Mouse (Mus musculus): ENCODE data around the gene Ahcyl1. TPM values are rescaled to one million over a fixed set of nuclear protein-coding genes. Genes with fewer than 3 reads are reported as not detected.

Ahcyl1 gene
- polyA plus RNA-seq, 2 experiments: 97.1 to 142 TPM

- ATAC-seq (ENCODE audit: low FRiP score, low read depth): no peak
- Histone ChIP-seq H3K4me2 (replicated peaks; ENCODE audit: low read depth, low read length, severe bottlenecking) (no peak overlapping the region), H3K36me3 (ENCODE audit: control insufficient read depth, insufficient read depth, low read length) (peaks cover 85% of the 10 kb centered on the region), H3K9ac (ENCODE audit: low read depth, low read length, severe bottlenecking) (no peak overlapping the region), H3K27ac (replicated peaks; ENCODE audit: low read depth, low read length) (no peak overlapping the region), H3K4me3 (replicated peaks; ENCODE audit: low read length) (no peak overlapping the region), H3K27me3 (ENCODE audit: control insufficient read depth, insufficient read depth, low read length) (no peaks in the 10 kb centered on the region), H3K9me3 (ENCODE audit: control insufficient read depth, low read length) (no peaks in the 10 kb centered on the region), H3K4me1 (ENCODE audit: control insufficient read depth, insufficient read depth, low read length) (no peaks in the 10 kb centered on the region)
- DNase-seq (ENCODE audit: low spot score): no peak
- TF ChIP-seq POLR2A (IDR thresholded peaks at IDR 0.05; ENCODE audit: borderline replicate concordance, extremely low read depth, insufficient read depth, insufficient read length): no peak
- WGBS: 83% methylated on average over 4 of the region's 4 CpGs
Measured at GRCm38 (mm10) chr3:107670500-107670899, 25.9 kb downstream of the Ahcyl1 start.

- Histone ChIP-seq H3K27me3 (ENCODE audit: control insufficient read depth, insufficient read depth, low read length) (no peaks in the 10 kb centered on the region), H3K4me3 (replicated peaks; ENCODE audit: low read length) (no peak overlapping the region), H3K9me3 (ENCODE audit: control insufficient read depth, low read length) (no peaks in the 10 kb centered on the region), H3K36me3 (ENCODE audit: control insufficient read depth, insufficient read depth, low read length) (peaks cover 85% of the 10 kb centered on the region), H3K27ac (replicated peaks; ENCODE audit: low read depth, low read length) (no peak overlapping the region), H3K9ac (ENCODE audit: low read depth, low read length, severe bottlenecking) (no peak overlapping the region), H3K4me2 (replicated peaks; ENCODE audit: low read depth, low read length, severe bottlenecking) (no peak overlapping the region), H3K4me1 (ENCODE audit: control insufficient read depth, insufficient read depth, low read length) (no peaks in the 10 kb centered on the region)
- WGBS: 80% methylated on average over 7 of the region's 7 CpGs
- ATAC-seq (ENCODE audit: low FRiP score, low read depth) (no peak), DNase-seq (ENCODE audit: low spot score) (no peak)
- no peak for TF ChIP-seq POLR2A (IDR thresholded peaks at IDR 0.05; ENCODE audit: borderline replicate concordance, extremely low read depth, insufficient read depth, insufficient read length)
Measured at GRCm38 (mm10) chr3:107668786-107669185, 27.6 kb downstream of the Ahcyl1 start.

- no peak overlapping the region for H3K27ac ChIP-seq (replicated peaks; ENCODE audit: low read depth, low read length)
- DNase-seq (ENCODE audit: low spot score): no peak
- H3K27me3 ChIP-seq (ENCODE audit: control insufficient read depth, insufficient read depth, low read length): no peaks in the 10 kb centered on the region
- 78% methylated on average over 6 of the region's 6 CpGs for WGBS
- no peak overlapping the region for H3K4me3 ChIP-seq (replicated peaks; ENCODE audit: low read length)
- no peak for TF ChIP-seq POLR2A (IDR thresholded peaks at IDR 0.05; ENCODE audit: borderline replicate concordance, extremely low read depth, insufficient read depth, insufficient read length)
- no peaks in the 10 kb centered on the region for H3K4me1 ChIP-seq (ENCODE audit: control insufficient read depth, insufficient read depth, low read length)
- no peak overlapping the region for H3K9ac ChIP-seq (ENCODE audit: low read depth, low read length, severe bottlenecking)
- no peaks in the 10 kb centered on the region for H3K9me3 ChIP-seq (ENCODE audit: control insufficient read depth, low read length)
- H3K4me2 ChIP-seq (replicated peaks; ENCODE audit: low read depth, low read length, severe bottlenecking): no peak overlapping the region
- H3K36me3 ChIP-seq (ENCODE audit: control insufficient read depth, insufficient read depth, low read length): peaks cover 89% of the 10 kb centered on the region
- ATAC-seq (ENCODE audit: low FRiP score, low read depth): no peak
Measured at GRCm38 (mm10) chr3:107667426-107667825, 28.9 kb downstream of the Ahcyl1 start.

GRCm38 (mm10) chr3:107664641-107665040, 31.7 kb downstream of the Ahcyl1 start:
- ATAC-seq (ENCODE audit: low FRiP score, low read depth) (no peak), DNase-seq (ENCODE audit: low spot score) (no peak)
- no peak overlapping the region for H3K4me3 ChIP-seq (replicated peaks; ENCODE audit: low read length)
- no peaks in the 10 kb centered on the region for H3K27me3 ChIP-seq (ENCODE audit: control insufficient read depth, insufficient read depth, low read length)
- no peak overlapping the region for H3K27ac ChIP-seq (replicated peaks; ENCODE audit: low read depth, low read length)
- H3K9me3 ChIP-seq (ENCODE audit: control insufficient read depth, low read length): no peaks in the 10 kb centered on the region
- H3K36me3 ChIP-seq (ENCODE audit: control insufficient read depth, insufficient read depth, low read length): peaks cover 97% of the 10 kb centered on the region
- no peak for TF ChIP-seq POLR2A (IDR thresholded peaks at IDR 0.05; ENCODE audit: borderline replicate concordance, extremely low read depth, insufficient read depth, insufficient read length)
- no peak overlapping the region for H3K4me2 ChIP-seq (replicated peaks; ENCODE audit: low read depth, low read length, severe bottlenecking)
- 92% methylated on average over 1 of the region's 1 CpGs for WGBS
- H3K9ac ChIP-seq (ENCODE audit: low read depth, low read length, severe bottlenecking): no peak overlapping the region
- H3K4me1 ChIP-seq (ENCODE audit: control insufficient read depth, insufficient read depth, low read length): no peaks in the 10 kb centered on the region

GRCm38 (mm10) chr3:107659000-107659399, 37.4 kb downstream of the Ahcyl1 start:
- H3K9ac ChIP-seq (ENCODE audit: low read depth, low read length, severe bottlenecking): no peak overlapping the region
- no peak overlapping the region for H3K4me3 ChIP-seq (replicated peaks; ENCODE audit: low read length)
- DNase-seq (ENCODE audit: low spot score) (no peak), ATAC-seq (ENCODE audit: low FRiP score, low read depth) (no peak)
- H3K4me2 ChIP-seq (replicated peaks; ENCODE audit: low read depth, low read length, severe bottlenecking): no peak overlapping the region
- H3K27me3 ChIP-seq (ENCODE audit: control insufficient read depth, insufficient read depth, low read length): no peaks in the 10 kb centered on the region
- H3K27ac ChIP-seq (replicated peaks; ENCODE audit: low read depth, low read length): no peak overlapping the region
- no peak for TF ChIP-seq POLR2A (IDR thresholded peaks at IDR 0.05; ENCODE audit: borderline replicate concordance, extremely low read depth, insufficient read depth, insufficient read length)
- WGBS: 93% methylated on average over 1 of the region's 1 CpGs
- H3K36me3 ChIP-seq (ENCODE audit: control insufficient read depth, insufficient read depth, low read length): peaks cover 59% of the 10 kb centered on the region
- no peaks in the 10 kb centered on the region for H3K4me1 ChIP-seq (ENCODE audit: control insufficient read depth, insufficient read depth, low read length)
- no peaks in the 10 kb centered on the region for H3K9me3 ChIP-seq (ENCODE audit: control insufficient read depth, low read length)

GRCm38 (mm10) chr3:107656888-107657287, 39.5 kb downstream of the Ahcyl1 start:
- Histone ChIP-seq H3K4me2 (replicated peaks; ENCODE audit: low read depth, low read length, severe bottlenecking) (no peak overlapping the region), H3K27ac (replicated peaks; ENCODE audit: low read depth, low read length) (no peak overlapping the region), H3K9me3 (ENCODE audit: control insufficient read depth, low read length) (no peaks in the 10 kb centered on the region), H3K36me3 (ENCODE audit: control insufficient read depth, insufficient read depth, low read length) (peaks cover 38% of the 10 kb centered on the region), H3K27me3 (ENCODE audit: control insufficient read depth, insufficient read depth, low read length) (no peaks in the 10 kb centered on the region), H3K9ac (ENCODE audit: low read depth, low read length, severe bottlenecking) (no peak overlapping the region), H3K4me1 (ENCODE audit: control insufficient read depth, insufficient read depth, low read length) (no peaks in the 10 kb centered on the region), H3K4me3 (replicated peaks; ENCODE audit: low read length) (no peak overlapping the region)
- WGBS: 73% methylated on average over 4 of the region's 4 CpGs
- no peak for TF ChIP-seq POLR2A (IDR thresholded peaks at IDR 0.05; ENCODE audit: borderline replicate concordance, extremely low read depth, insufficient read depth, insufficient read length)
- DNase-seq (ENCODE audit: low spot score): no peak
- ATAC-seq (ENCODE audit: low FRiP score, low read depth): no peak

Measured in limb, embryonic 14.5 days (tissue).